Mouse (Mus musculus) kidney, postnatal 0 days (tissue): ENCODE data around the gene Mef2c. TPM values are rescaled to one million over a fixed set of nuclear protein-coding genes. Genes with fewer than 3 reads are reported as not detected.

Experiments used
- ATAC-seq: fragments of 200-750 bp; cut with Nextera tagmentation; replicated peaks from 2 replicates; pipeline ENCODE4 v1.8.0; 2017; ENCODE audit warnings: low read depth, moderate number of reproducible peaks, moderate TSS enrichment, moderate library complexity; ENCODE audit not compliant: low FRiP score
- DNase-seq: peaks from one replicate; pipeline ENCODE4 v3.0.0-alpha.2; 2016; ENCODE audit warnings: low spot score
- H3K27ac ChIP-seq: fragments of 300-500 bp; sonication (generic); 2 replicates; pipeline ENCODE4 v1.5.1; 2014; ENCODE audit warnings: mild to moderate bottlenecking
- H3K27me3 ChIP-seq: fragments of 300-500 bp; sonication (generic); 2 replicates; pipeline ENCODE4 v1.6.1; 2014; ENCODE audit warnings: low read length, mixed read lengths; ENCODE audit not compliant: insufficient read depth
- H3K36me3 ChIP-seq: fragments of 300-500 bp; sonication (generic); 2 replicates; pipeline ENCODE4 v1.6.1; 2014; ENCODE audit warnings: low read length, mixed read lengths; ENCODE audit not compliant: insufficient read depth
- H3K4me1 ChIP-seq: fragments of 300-500 bp; sonication (generic); replicated peaks from 2 replicates; pipeline ENCODE4 v1.6.1; 2014; ENCODE audit warnings: antibody characterized with exemption, low read length, mixed read lengths; ENCODE audit not compliant: insufficient read depth
- H3K4me2 ChIP-seq: fragments of 300-500 bp; sonication (generic); 2 replicates; pipeline ENCODE4 v1.6.1; 2014; ENCODE audit warnings: mild to moderate bottlenecking, low read length, moderate library complexity, mixed read lengths
- H3K4me3 ChIP-seq: fragments of 300-500 bp; sonication (generic); replicated peaks from 2 replicates; pipeline ENCODE4 v1.5.1; 2014; ENCODE audit warnings: low read depth, low read length
- H3K9ac ChIP-seq: fragments of 300-500 bp; sonication (generic); 2 replicates; pipeline ENCODE4 v1.6.1; 2014; ENCODE audit warnings: low read depth, low read length
- H3K9me3 ChIP-seq: fragments of 300-500 bp; sonication (generic); replicated peaks from 2 replicates; pipeline ENCODE4 v1.6.1; 2016; ENCODE audit warnings: low read length, inconsistent platforms, mixed read lengths
- CTCF ChIP-seq: IDR thresholded peaks from 2 replicates; pipeline ENCODE4 v1.5.1; 2016; ENCODE audit warnings: antibody characterized with exemption, low read depth, mild to moderate bottlenecking, moderate library complexity
- WGBS: fragments of 180-500 bp; shearing (Covaris S2); extraction: QIAGEN DNeasy Blood & Tissue Kit; methylation state at CpG from one replicate; pipeline ENCODE4 v1.1.7; 2014; 5-methylcytosine and 5-hydroxymethylcytosine counted together
- polyA plus RNA-seq: library from polyadenylated mRNA; unstranded; fragments of >200 nt; fragmentation: Nextera tagmentation; extraction: Ambion mirVana; gene quantifications from 2 replicates; pipeline ENCODE4 v1.2.1, GENCODE M21; 2015

Gene Mef2c
- polyA plus RNA-seq, 1 experiment from 2014 or later, result 51.8 TPM

DNA sequence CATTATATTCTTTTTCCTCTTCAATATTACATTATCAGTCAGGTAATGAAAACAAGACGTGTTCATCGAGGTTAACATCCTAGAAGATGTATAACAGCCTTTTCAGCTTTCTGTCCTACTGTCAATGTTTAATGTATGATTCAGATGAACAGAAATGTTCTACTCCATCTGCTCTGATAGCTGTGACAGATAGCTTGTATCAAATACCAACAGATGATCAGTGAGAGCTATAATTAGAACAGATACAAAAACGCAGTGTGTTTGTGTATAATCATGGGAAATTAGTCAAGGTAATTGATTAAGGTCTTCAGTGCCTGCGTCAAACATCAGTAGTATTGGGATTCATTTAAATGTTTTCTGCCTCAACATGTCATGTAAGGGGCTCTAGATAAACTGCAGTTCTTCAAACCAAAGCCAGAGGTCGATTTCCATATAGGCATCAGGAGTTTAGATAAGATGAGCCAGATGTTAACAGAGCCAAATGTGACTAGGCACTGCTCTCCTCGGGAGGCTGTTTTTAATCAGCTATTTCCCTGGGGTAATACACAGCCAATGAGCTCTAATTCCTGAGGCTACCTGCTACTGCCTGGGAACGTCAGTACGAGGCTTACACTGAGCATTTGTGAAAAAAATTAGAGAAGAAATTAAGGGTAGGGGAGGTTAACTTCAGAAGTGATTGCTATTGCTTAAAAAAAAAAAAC, 63.1 kb downstream of the Mef2c start:
- WGBS, result 65% methylated on average over 8 of the region's 8 CpGs
- Histone ChIP-seq H3K9ac (no peak overlapping the region), H3K27ac (peak overlapping the region; percentile 47; the same call in 1 of the 2 replicates), H3K36me3 (no peaks in the 10 kb centered on the region), H3K9me3 (no peaks in the 10 kb centered on the region), H3K4me3 (no peak overlapping the region), H3K4me1 (no peaks in the 10 kb centered on the region; the same call in 1 of the 2 replicates), H3K4me2 (no peak overlapping the region), H3K27me3 (no peaks in the 10 kb centered on the region)
- ATAC-seq (no peak), DNase-seq (no peak)
- no peak for TF ChIP-seq CTCF

DNA sequence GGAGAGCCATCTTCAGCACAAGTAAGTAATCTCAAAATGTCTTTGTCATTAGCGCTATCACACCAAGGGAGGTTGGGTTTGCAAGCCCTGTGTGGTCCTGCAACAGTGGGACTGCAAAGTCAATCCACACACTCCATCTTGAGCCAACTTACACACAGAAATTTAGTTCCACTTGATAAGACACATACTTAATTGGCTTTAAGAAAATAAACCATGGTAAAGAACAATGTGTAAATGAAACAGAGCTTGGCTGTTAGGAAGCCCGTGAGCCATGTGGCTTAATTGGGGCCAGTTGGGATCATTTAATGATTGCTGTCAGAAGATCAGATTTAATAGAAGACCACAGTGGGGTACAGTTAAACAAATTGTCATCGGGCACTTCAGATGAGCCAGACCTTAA, 63.8 kb downstream of the Mef2c start:
- Histone ChIP-seq H3K9ac (no peak overlapping the region), H3K9me3 (no peaks in the 10 kb centered on the region), H3K36me3 (no peaks in the 10 kb centered on the region), H3K27ac (no peak overlapping the region), H3K27me3 (no peaks in the 10 kb centered on the region), H3K4me3 (no peak overlapping the region), H3K4me2 (no peak overlapping the region), H3K4me1 (no peaks in the 10 kb centered on the region; the same call in 1 of the 2 replicates)
- ATAC-seq (no peak), DNase-seq (no peak)
- TF ChIP-seq CTCF, result no peak
- 72% methylated on average over 3 of the region's 3 CpGs for WGBS

DNA sequence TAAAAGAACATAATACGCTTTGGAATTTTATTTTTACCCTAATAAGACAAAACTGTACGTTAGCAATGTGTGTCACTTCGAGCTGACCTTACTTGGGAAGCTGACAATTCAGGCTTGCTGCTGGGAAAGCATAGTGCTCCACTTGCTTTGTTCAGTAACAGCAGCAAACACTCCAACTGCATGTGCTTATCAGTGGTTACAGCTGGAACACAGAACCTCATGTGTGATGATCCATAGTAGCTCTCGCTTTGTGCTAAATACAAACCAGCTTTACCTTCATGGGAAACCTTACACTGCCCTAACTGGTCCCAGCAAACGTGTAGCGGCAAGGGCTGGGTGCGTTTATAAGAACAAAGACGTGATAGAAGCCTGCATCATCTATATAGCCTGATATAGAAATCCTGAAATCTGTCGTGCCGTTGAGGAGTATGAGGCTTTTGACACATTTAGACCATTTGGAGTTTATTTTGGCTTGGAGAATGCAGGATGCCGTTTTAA, 65.0 kb downstream of the Mef2c start:
- Histone ChIP-seq H3K9ac (no peak overlapping the region), H3K4me3 (no peak overlapping the region), H3K36me3 (no peaks in the 10 kb centered on the region), H3K9me3 (no peaks in the 10 kb centered on the region), H3K4me2 (no peak overlapping the region), H3K27ac (no peak overlapping the region), H3K4me1 (no peaks in the 10 kb centered on the region; the same call in 1 of the 2 replicates), H3K27me3 (no peaks in the 10 kb centered on the region)
- no peak for TF ChIP-seq CTCF
- ATAC-seq, result no peak
- 74% methylated on average over 11 of the region's 11 CpGs for WGBS
- DNase-seq, result no peak

DNA sequence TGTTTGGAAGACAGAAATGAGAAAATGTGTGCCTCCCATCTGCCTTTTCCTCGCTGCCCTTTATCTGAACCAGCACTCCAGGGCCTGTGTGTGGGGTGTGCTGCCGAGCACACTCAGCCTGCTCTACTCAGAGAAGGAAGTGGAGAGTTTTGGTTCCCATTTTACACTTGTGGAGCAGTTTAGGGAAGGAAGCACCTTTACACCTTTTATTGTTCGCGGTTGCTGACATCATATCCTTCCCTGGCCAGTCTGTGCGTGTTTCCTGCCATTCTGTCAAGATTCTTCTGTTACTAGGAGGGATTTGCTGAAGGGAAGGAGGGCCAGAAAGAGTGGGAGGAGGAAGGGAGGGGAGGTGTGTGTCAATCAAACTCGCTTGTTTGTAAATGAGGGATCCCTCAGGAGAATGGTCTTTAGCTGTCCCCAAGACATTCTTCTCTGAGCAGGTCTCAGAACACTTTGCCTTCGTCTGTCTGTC, 68.2 kb downstream of the Mef2c start:
- Histone ChIP-seq H3K27ac (peak overlapping the region; percentile 64), H3K4me3 (no peak overlapping the region), H3K4me2 (peak overlapping the region; percentile 28; the same call in 1 of the 2 replicates), H3K9me3 (no peaks in the 10 kb centered on the region), H3K4me1 (no peaks in the 10 kb centered on the region; the same call in 1 of the 2 replicates), H3K27me3 (no peaks in the 10 kb centered on the region), H3K36me3 (no peaks in the 10 kb centered on the region), H3K9ac (no peak overlapping the region)
- TF ChIP-seq CTCF, result no peak
- ATAC-seq (no peak; the same call in 1 of the 2 replicates), DNase-seq (peak; percentile 78)
- 42% methylated on average over 7 of the region's 7 CpGs for WGBS

DNA sequence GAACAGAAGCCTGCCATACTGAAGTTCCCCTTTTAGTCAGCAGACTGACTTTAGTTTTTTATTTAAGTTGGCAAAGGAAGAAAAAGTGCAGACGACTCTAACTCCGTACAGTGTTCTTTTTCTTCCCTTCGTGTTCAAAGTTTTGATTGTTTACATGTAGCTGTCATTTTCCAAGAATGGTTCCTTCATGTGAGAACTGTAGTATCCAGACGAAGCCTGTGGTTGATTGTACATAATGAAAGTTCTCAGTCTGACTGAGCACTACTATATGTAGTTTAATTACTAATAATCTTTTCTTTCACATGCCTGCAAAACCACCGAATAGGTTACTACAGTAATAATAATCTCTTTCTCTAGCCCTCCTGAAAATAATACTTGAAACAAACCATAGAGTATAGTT, 68.6 kb downstream of the Mef2c start:
- WGBS, result 51% methylated on average over 5 of the region's 5 CpGs
- DNase-seq (no peak), ATAC-seq (no peak)
- no peak for TF ChIP-seq CTCF
- Histone ChIP-seq H3K9ac (no peak overlapping the region), H3K27ac (peak overlapping the region; percentile 64), H3K36me3 (no peaks in the 10 kb centered on the region), H3K4me3 (no peak overlapping the region), H3K27me3 (no peaks in the 10 kb centered on the region), H3K9me3 (no peaks in the 10 kb centered on the region), H3K4me2 (peak overlapping the region; percentile 28; the same call in 1 of the 2 replicates), H3K4me1 (no peaks in the 10 kb centered on the region; the same call in 1 of the 2 replicates)

DNA sequence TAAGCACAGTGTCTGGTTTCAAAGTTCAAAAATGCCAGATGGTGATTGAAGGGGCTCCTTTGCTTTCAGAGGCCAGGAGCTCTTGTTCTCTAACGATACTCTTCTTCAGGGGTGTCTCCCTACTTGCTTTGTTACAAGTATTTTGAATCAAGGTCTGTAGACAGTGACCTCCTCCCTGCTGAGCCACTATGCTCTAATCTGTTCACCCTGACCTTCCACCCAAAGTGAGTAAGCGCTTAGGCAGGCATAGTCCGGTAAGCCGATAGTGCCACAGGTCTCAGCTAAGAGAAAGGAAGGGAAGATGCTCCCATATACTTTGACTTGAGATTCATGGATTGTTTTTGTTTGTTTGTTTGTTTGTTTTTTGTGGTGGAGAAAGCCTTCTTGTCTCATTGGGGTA, 69.5 kb downstream of the Mef2c start:
- 0 out of 2 replicates have a peak overlapping the region, but pooled peaks have one; percentile 7 for H3K4me2 ChIP-seq
- no peak for ATAC-seq
- DNase-seq, result no peak
- H3K27ac ChIP-seq, result no peak overlapping the region; the same call in 1 of the 2 replicates
- H3K4me3 ChIP-seq, result no peak overlapping the region
- no peaks in the 10 kb centered on the region for H3K27me3 ChIP-seq
- no peaks in the 10 kb centered on the region; the same call in 1 of the 2 replicates for H3K4me1 ChIP-seq
- H3K9me3 ChIP-seq, result no peaks in the 10 kb centered on the region
- WGBS, result 50% methylated on average over 4 of the region's 4 CpGs
- TF ChIP-seq CTCF, result no peak
- no peaks in the 10 kb centered on the region for H3K36me3 ChIP-seq
- no peak overlapping the region for H3K9ac ChIP-seq
